In the genomic region with DNA sequence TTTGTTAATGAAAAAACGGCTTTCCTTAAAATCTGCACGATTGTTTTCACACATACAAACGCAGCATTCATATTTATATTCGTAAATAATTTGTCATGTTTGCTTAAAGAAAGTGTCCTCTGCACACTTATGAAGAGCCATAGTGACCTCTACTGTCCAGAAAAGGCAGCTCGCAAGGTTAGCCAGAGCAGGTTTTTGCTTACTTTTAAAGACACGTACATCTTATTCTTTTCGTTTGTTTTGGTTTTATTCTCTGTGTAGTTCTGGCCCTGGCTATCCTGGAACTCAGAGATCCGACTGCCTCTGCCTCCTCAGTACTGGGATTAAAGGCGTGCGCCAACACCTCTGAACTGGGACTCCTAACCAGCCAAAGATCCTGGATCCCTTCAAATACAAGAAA, we compare ENCODE assay signal across 8 mouse cellular contexts. TPM values are rescaled to one million over a fixed set of nuclear protein-coding genes. Genes with fewer than 3 reads are reported as not detected.
A peak's percentile ranks its signal among the peaks of the same experiment; 100 is the strongest.
DNase-seq lines count a peak whose midpoint lies in the region; ATAC-seq and TF ChIP-seq lines count a peak whose summit lies in the region.
"Had no signal": no experiment of that assay in that cellular context is flagged by ENCODE, and none has a peak within 500 bp of the region (broad histone marks: within the 10 kb centered on the region; RNA-seq: fewer than 3 reads in every experiment).

No protein-coding gene starts in this region.

- no peak overlapping the region for H3K4me3 ChIP-seq in hindbrain, postnatal 0 days (ENCODE audit: low read length)
- no peak overlapping the region for H3K4me3 ChIP-seq in liver, embryonic 12.5 days
- H3K4me3 ChIP-seq: neural tube, embryonic 13.5 days had no signal

- H3K27me3 ChIP-seq in hindbrain, postnatal 0 days (ENCODE audit: insufficient read depth, low read length), result no peaks in the 10 kb centered on the region
- no peaks in the 10 kb centered on the region for H3K27me3 ChIP-seq in liver, embryonic 12.5 days (replicated peaks)
- H3K27me3 ChIP-seq: neural tube, embryonic 13.5 days had no signal

- no peak overlapping the region for H3K4me2 ChIP-seq in hindbrain, postnatal 0 days (ENCODE audit: low read depth, low read length)
- H3K4me2 ChIP-seq in liver, embryonic 12.5 days, result peak overlapping the region; percentile 91

- H3K36me3 ChIP-seq in hindbrain, postnatal 0 days (ENCODE audit: insufficient read depth, low read length), result peaks cover 2% of the 10 kb centered on the region; the same call in 1 of the 2 replicates
- H3K36me3 ChIP-seq in liver, embryonic 12.5 days, result peaks cover 19% of the 10 kb centered on the region

- ATAC-seq in hindbrain, postnatal 0 days, result no peak
- ATAC-seq in liver, embryonic 12.5 days, result no peak

- H3K4me1 ChIP-seq in hindbrain, postnatal 0 days (ENCODE audit: insufficient read depth, low read length), result peaks cover 7% of the 10 kb centered on the region
- peaks cover 32% of the 10 kb centered on the region for H3K4me1 ChIP-seq in liver, embryonic 12.5 days

- intact Hi-C loops in left cerebral cortex, postnatal 36 days (cut with DNase I), result loop anchor here (1.0 to 10.0 kb wide), 3 partner anchors 54 to 1019 kb away; a partner anchor contains a TSS

- peak; percentile 76 for TF ChIP-seq CTCF in hindbrain, postnatal 0 days (IDR thresholded peaks at IDR 0.05; ENCODE audit: low read depth)

- peak; percentile 33 for DNase-seq in left cerebral cortex, adult 11 months (ENCODE audit: low spot score)
- DNase-seq in left cerebral cortex, postnatal 36 days (ENCODE audit: low spot score in 2 of 2), result no peak
- DNase-seq in MN1 (ENCODE audit: low spot score), result peak; percentile 55
- DNase-seq in cerebellum, adult 9-10 months, result peak; percentile 38
- DNase-seq in hindbrain, postnatal 0 days (ENCODE audit: low spot score), result peak; percentile 80
- peak; percentile 31 for DNase-seq in telencephalon, adult 2 months (ENCODE audit: low read depth, low spot score)

- no peak overlapping the region for H3K9ac ChIP-seq in hindbrain, postnatal 0 days (replicated peaks; ENCODE audit: low read length)
- H3K9ac ChIP-seq in liver, embryonic 12.5 days, result no peak overlapping the region
- H3K9ac ChIP-seq: neural tube, embryonic 13.5 days had no signal

- 31% methylated on average over 10 of the region's 10 CpGs for WGBS in hindbrain, postnatal 0 days
- WGBS in liver, embryonic 12.5 days (ENCODE audit: insufficient replicate concordance), result 32% methylated on average over 10 of the region's 10 CpGs

- no peaks in the 10 kb centered on the region for H3K9me3 ChIP-seq in hindbrain, postnatal 0 days (ENCODE audit: low read length)
- H3K9me3 ChIP-seq in liver, embryonic 12.5 days (replicated peaks), result no peaks in the 10 kb centered on the region
- H3K9me3 ChIP-seq: neural tube, embryonic 13.5 days had no signal

- H3K27ac ChIP-seq in hindbrain, postnatal 0 days, result no peak overlapping the region
- no peak overlapping the region for H3K27ac ChIP-seq in liver, embryonic 12.5 days
- H3K27ac ChIP-seq: neural tube, embryonic 13.5 days had no signal

RNA-seq across cellular contexts. Expression of a gene that starts 1.6 kb away (rescaled TPM):
- 10 to 100 TPM; 39.4 to 39.7 TPM for total RNA-seq in left cerebral cortex, postnatal 36 days (2021)
- total RNA-seq in hindbrain, postnatal 0 days (2014; rRNA removed), result 62.7 and 71.2 TPM in 2 replicates
- polyA plus RNA-seq in hindbrain, postnatal 0 days (2015; fragmentation: Nextera tagmentation; extraction: Ambion mirVana), result 74.8 and 77.7 TPM in 2 replicates
- 66.2 and 69.4 TPM in 2 replicates for polyA plus RNA-seq in liver, embryonic 12.5 days (2016; fragmentation: Nextera tagmentation; extraction: Ambion mirVana)

RNA-seq across cellular contexts. Expression of a gene that starts 4.1 kb away (rescaled TPM):
- not detected for total RNA-seq in left cerebral cortex, postnatal 36 days (2021)
- total RNA-seq in hindbrain, postnatal 0 days (2014; rRNA removed), result not detected in 2 replicates
- not detected in 2 replicates for polyA plus RNA-seq in hindbrain, postnatal 0 days (2015; fragmentation: Nextera tagmentation; extraction: Ambion mirVana)
- polyA plus RNA-seq in liver, embryonic 12.5 days (2016; fragmentation: Nextera tagmentation; extraction: Ambion mirVana), result 139 and 143 TPM in 2 replicates

RNA-seq across cellular contexts. Expression of a gene that starts 27.9 kb away (rescaled TPM):
- total RNA-seq in left cerebral cortex, postnatal 36 days (2021), result not detected
- total RNA-seq in hindbrain, postnatal 0 days (2014; rRNA removed), result not detected in 2 replicates
- polyA plus RNA-seq in hindbrain, postnatal 0 days (2015; fragmentation: Nextera tagmentation; extraction: Ambion mirVana), result not detected in 2 replicates
- 190 and 194 TPM in 2 replicates for polyA plus RNA-seq in liver, embryonic 12.5 days (2016; fragmentation: Nextera tagmentation; extraction: Ambion mirVana)

RNA-seq across cellular contexts. Expression of a gene that starts 46.2 kb away (rescaled TPM):
- not detected for total RNA-seq in left cerebral cortex, postnatal 36 days (2021)
- total RNA-seq in hindbrain, postnatal 0 days (2014; rRNA removed), result not detected in 2 replicates
- polyA plus RNA-seq in hindbrain, postnatal 0 days (2015; fragmentation: Nextera tagmentation; extraction: Ambion mirVana), result 0.08 and 0.13 TPM in 2 replicates
- polyA plus RNA-seq in liver, embryonic 12.5 days (2016; fragmentation: Nextera tagmentation; extraction: Ambion mirVana), result 170 and 179 TPM in 2 replicates
- polyA plus RNA-seq: neural tube, embryonic 13.5 days had no signal

Comparison
In these comparisons a context has a peak if more than half of its experiments do, and no peak if none do; other contexts are left out.
1. DNase-seq: peak in left cerebral cortex, adult 11 months (single experiment), MN1 (single experiment), cerebellum, adult 9-10 months (single experiment), hindbrain, postnatal 0 days (single experiment) and telencephalon, adult 2 months (single experiment); none in left cerebral cortex, postnatal 36 days (0 of 2).